Mouse (Mus musculus) thymus, postnatal 14 days (tissue): ENCODE data around the gene Slit3.

Experiments used
- DNase-seq: peaks from one replicate; pipeline ENCODE4 v3.0.0; 2021

The Slit3 gene

DNA sequence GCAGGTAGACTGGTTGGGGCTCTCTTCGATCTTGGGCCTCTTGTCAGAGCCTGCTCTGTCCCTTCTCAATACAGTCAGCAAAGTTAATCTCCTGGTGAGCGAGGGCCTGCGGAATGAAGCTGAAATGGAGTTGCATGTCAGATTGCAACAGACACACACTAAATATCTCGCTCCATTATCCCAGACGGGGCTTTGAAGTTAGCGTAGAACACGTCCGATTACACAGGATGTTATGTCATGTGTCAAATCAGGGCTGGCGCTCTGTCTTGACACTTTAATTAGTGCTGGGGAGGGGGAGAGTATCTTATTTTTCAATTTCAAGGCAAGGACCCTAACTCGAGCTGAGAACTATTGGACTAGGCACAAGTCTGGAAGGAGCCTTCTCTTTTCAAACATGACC, 243.4 kb downstream of the Slit3 start:
- no peak for DNase-seq

GRCm38 (mm10) chr11:35365510-35365931, 244.5 kb downstream of the Slit3 start:
- no peak for DNase-seq

- no peak for DNase-seq
These were observed 245.6 kb downstream of the Slit3 start for GRCm38 (mm10) chr11:35366611-35367010.

GRCm38 (mm10) chr11:35367248-35367647, 246.2 kb downstream of the Slit3 start:
- DNase-seq, result no peak

DNA sequence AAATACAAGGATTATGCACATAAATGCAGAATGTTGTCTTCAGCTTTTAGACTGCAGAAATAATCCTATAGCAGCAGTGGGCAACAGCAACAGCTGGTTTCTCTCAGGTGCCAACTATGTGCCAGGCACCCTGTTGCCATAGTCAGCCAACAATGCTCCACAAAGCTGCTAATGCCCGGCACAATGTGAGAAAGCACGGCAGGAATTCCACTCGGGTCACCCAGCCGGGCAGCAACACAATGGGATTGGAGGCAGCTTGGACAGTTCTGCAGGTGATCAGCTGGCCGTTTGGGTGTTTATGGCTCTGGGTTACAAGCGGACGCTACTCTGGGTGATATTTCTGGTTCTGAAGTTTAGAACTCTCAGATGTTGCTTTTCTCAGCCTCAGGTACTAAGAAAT, 248.9 kb downstream of the Slit3 start:
- DNase-seq, result no peak

DNA sequence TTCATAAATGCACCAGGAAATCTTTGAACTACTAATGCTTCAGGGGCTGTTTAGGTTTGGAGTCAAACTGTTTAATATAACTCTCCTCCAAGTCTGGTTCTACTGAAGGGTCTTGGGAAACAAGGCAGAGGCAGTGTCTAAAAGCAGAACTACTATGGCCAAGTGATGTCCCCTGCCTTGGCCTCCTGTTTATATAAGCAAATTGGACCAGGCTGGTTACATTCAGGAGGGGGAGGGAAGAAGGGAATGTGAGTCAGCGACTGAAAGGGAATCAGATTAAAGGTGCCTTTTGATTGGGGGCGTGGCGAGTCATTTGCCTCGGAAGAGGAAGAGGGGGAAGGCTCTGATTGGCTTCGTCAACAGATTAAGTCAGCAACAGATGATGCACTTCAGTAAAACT, 249.7 kb downstream of the Slit3 start:
- no peak for DNase-seq

- no peak for DNase-seq
These were observed 251.4 kb downstream of the Slit3 start for GRCm38 (mm10) chr11:35372410-35372809.

DNA sequence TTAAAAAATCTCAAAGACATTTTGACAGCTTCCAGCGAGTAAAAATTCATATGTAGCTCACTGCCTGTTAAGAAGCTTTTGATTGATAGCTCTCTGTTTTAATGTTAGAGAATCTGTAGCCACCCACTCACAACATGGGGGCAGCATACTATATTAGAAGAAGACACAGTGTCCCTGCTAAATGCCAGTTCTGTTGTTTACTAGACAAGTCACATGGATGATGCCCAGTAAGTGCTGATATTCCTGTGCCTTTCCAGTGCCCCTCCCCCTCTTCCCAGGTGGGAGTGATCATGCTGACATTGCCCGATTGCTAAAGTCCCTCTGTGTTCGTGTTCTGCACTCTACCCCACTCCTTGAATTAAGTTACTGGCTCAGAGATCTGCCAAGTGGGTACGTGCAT, 254.0 kb downstream of the Slit3 start:
- no peak for DNase-seq

- no peak for DNase-seq
These were observed 257.8 kb downstream of the Slit3 start for GRCm38 (mm10) chr11:35378802-35379201.

GRCm38 (mm10) chr11:35379407-35379806, 258.4 kb downstream of the Slit3 start:
- DNase-seq, result no peak

GRCm38 (mm10) chr11:35380766-35381165, 259.7 kb downstream of the Slit3 start:
- no peak for DNase-seq

DNA sequence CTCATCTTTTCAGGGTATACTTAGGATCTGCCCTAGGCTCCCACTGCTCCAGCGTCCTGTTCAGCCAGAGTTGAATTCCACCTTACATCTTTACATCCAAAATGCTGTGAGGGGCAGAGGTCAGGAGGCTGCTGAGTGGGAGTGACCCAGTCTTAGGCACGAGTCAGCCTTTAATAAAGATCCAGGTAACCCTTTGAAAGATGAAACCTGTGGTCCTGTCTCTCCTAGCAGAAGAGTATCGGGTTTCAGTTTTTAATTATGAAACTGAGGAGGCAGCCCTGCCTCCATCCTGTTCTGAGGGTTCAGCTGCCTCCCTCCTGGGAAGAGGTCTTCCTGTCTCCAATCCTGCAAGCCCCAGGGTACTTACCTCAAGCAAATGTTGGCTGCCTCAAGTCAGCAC, 264.4 kb downstream of the Slit3 start:
- no peak for DNase-seq

- DNase-seq, result no peak
These were observed 266.8 kb downstream of the Slit3 start for GRCm38 (mm10) chr11:35387826-35388225.

GRCm38 (mm10) chr11:35388471-35388870, 267.4 kb downstream of the Slit3 start:
- DNase-seq, result no peak

DNA sequence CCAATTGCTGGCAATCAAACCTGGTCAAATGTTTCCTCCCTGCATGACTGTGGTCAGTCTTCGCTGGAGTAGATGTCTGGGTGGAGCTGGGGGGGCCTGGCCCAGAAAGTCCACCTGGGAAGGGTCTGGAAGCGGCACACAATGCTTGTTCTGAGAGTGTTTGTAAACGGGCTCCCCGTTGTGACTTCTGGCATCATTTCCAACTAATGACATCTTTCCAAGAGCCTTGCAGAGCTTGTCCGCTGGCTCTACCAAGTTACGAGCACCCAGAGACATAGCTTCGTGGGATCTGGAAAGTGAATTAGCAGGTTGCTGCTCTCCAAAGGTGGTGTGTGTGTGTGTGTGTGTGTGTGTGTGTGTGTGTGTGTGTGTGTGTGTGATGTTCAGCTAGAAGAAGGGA, 268.3 kb downstream of the Slit3 start:
- no peak for DNase-seq

GRCm38 (mm10) chr11:35389780-35390435, 268.9 kb downstream of the Slit3 start:
- no peak for DNase-seq

GRCm38 (mm10) chr11:35393815-35394214, 272.8 kb downstream of the Slit3 start:
- no peak for DNase-seq

GRCm38 (mm10) chr11:35395376-35395775, 274.4 kb downstream of the Slit3 start:
- DNase-seq, result no peak

- DNase-seq, result no peak
These were observed 277.3 kb downstream of the Slit3 start for GRCm38 (mm10) chr11:35398353-35398752.

DNA sequence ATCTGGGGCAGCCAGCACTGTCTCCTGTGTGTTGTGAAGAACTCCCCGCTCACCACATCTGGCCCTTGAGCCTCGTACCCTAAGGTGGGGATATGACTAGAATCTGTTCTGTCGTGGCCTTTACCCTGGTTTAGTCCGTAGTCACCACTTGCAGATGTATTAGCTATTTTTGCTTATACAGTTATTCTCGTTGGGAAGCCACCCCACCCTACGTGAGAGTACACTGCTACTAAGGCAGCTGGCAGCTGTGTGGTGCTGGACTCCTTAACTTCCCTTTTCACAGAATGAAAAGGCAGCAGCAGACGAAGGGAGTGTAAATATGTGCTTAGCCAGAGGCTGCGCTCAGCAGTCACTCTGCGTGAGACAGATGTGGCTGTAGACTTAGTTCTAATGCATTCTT, 282.5 kb downstream of the Slit3 start:
- DNase-seq, result no peak

GRCm38 (mm10) chr11:35406045-35406444, 285.0 kb downstream of the Slit3 start:
- no peak for DNase-seq

- DNase-seq, result no peak
These were observed 285.5 kb downstream of the Slit3 start for GRCm38 (mm10) chr11:35406522-35406921.

GRCm38 (mm10) chr11:35407341-35408154, 286.5 kb downstream of the Slit3 start:
- DNase-seq, result peak; percentile 63

- no peak for DNase-seq
These were observed 289.4 kb downstream of the Slit3 start for GRCm38 (mm10) chr11:35410431-35410830.
